Mouse (Mus musculus) WW6 (cell line): ENCODE data around the gene Abhd18.

Experiments used
- DNase-seq: peaks from one replicate; pipeline ENCODE4 v3.0.0-alpha.2; 2013; ENCODE audit warnings: low read depth, low spot score

Gene Abhd18

GRCm38 (mm10) chr3:40950601-40951201 is 103.9 kb downstream of the Abhd18 start:
- no peak for DNase-seq

GRCm38 (mm10) chr3:40951365-40951764 is 104.6 kb downstream of the Abhd18 start:
- DNase-seq: no peak

GRCm38 (mm10) chr3:40952606-40953005 is 105.8 kb downstream of the Abhd18 start:
- no peak for DNase-seq

GRCm38 (mm10) chr3:40954792-40955191 is 108.0 kb downstream of the Abhd18 start:
- no peak for DNase-seq

- DNase-seq: no peak
These were observed 112.1 kb downstream of the Abhd18 start for GRCm38 (mm10) chr3:40958831-40959230.

- DNase-seq: no peak
These were observed 134.0 kb downstream of the Abhd18 start for GRCm38 (mm10) chr3:40980758-40981157.

- DNase-seq: no peak
These were observed 140.8 kb downstream of the Abhd18 start for GRCm38 (mm10) chr3:40987539-40987938.
